ENCODE assay signal across 24 mouse cellular contexts in the genomic region with DNA sequence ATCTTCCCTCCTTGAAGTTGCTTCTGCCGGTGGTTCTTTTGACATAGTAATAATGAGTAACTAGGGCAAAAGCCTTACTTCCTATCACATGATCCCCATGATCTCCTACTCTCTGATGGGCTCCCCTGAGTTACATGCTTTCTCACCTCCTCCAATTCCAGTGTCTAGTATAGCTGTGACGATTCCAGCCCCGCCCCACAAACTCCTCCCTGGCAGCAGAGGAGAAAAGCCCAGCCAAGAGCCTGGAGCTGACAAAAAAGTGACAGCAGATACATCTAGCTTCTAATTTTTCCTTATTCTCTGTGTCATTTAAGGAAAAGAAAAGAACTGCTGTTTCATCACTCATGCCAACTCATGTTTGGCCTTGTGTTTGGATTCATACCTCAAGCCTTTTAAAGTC.
A peak's percentile ranks its signal among the peaks of the same experiment; 100 is the strongest.
DNase-seq lines count a peak whose midpoint lies in the region; TF ChIP-seq lines count a peak whose summit lies in the region.
"Had no signal": no experiment of that assay in that cellular context is flagged by ENCODE, and none has a peak within 500 bp of the region (broad histone marks: within the 10 kb centered on the region; RNA-seq: fewer than 3 reads in every experiment).

No protein-coding gene starts in this region.

- H3K27me3 ChIP-seq in limb, embryonic 10.5 days (ENCODE audit: low read depth, poor library complexity, severe bottlenecking): no peaks in the 10 kb centered on the region
- H3K27me3 ChIP-seq: embryonic facial prominence, embryonic 15.5 days; forebrain, embryonic 12.5 days; heart, embryonic 13.5 days; intestine, embryonic 15.5 days; megakaryocyte, embryonic 14.5 days; midbrain, embryonic 12.5 days; neural tube, embryonic 12.5 days had no signal

- no peaks in the 10 kb centered on the region for H3K36me3 ChIP-seq in limb, embryonic 10.5 days
- H3K36me3 ChIP-seq: embryonic facial prominence, embryonic 10.5 days; embryonic facial prominence, embryonic 15.5 days; forebrain, embryonic 12.5 days; intestine, embryonic 15.5 days; midbrain, embryonic 12.5 days; neural tube, embryonic 12.5 days had no signal

- H3K4me3 ChIP-seq in layer of hippocampus, adult 2 months: no peak overlapping the region
- no peak overlapping the region for H3K4me3 ChIP-seq in limb, embryonic 10.5 days
- H3K4me3 ChIP-seq: embryonic facial prominence, embryonic 10.5 days; embryonic facial prominence, embryonic 15.5 days; forebrain, embryonic 12.5 days; heart, embryonic 13.5 days; intestine, embryonic 15.5 days; megakaryocyte, embryonic 14.5 days; midbrain, embryonic 12.5 days; myocyte; neural tube, embryonic 12.5 days had no signal

- no peak for TF ChIP-seq CTCF in layer of hippocampus, adult 2 months (conservative IDR thresholded peaks at IDR 0.05)

- no peaks in the 10 kb centered on the region for H3K9me3 ChIP-seq in limb, embryonic 10.5 days (replicated peaks)
- H3K9me3 ChIP-seq: embryonic facial prominence, embryonic 10.5 days; embryonic facial prominence, embryonic 15.5 days; forebrain, embryonic 12.5 days; heart, embryonic 13.5 days; intestine, embryonic 15.5 days; midbrain, embryonic 12.5 days; neural tube, embryonic 12.5 days had no signal

- H3K4me1 ChIP-seq in limb, embryonic 10.5 days: no peaks in the 10 kb centered on the region
- H3K4me1 ChIP-seq: embryonic facial prominence, embryonic 10.5 days; embryonic facial prominence, embryonic 15.5 days; forebrain, embryonic 12.5 days; intestine, embryonic 15.5 days; megakaryocyte, embryonic 14.5 days; midbrain, embryonic 12.5 days; neural tube, embryonic 12.5 days had no signal

- 83% methylated on average over 3 of the region's 3 CpGs for WGBS in limb, embryonic 10.5 days

- H3K27ac ChIP-seq in layer of hippocampus, adult 2 months: peak overlapping the region; percentile 11; the same call in 1 of the 2 replicates
- H3K27ac ChIP-seq in limb, embryonic 10.5 days: no peak overlapping the region
- H3K27ac ChIP-seq: embryonic facial prominence, embryonic 10.5 days; embryonic facial prominence, embryonic 15.5 days; forebrain, embryonic 12.5 days; heart, embryonic 13.5 days; intestine, embryonic 15.5 days; midbrain, embryonic 12.5 days; neural tube, embryonic 12.5 days had no signal

- DNase-seq in adrenal gland, postnatal 36 days: peak; percentile 3 to 23
- no peak for DNase-seq in adrenal gland, postnatal 4 days (ENCODE audit: low spot score in 2 of 2)
- DNase-seq in layer of hippocampus, adult 2 months (ENCODE audit: low spot score in 2 of 2): no peak
- no peak for DNase-seq in layer of hippocampus, postnatal 36 days
- DNase-seq in ES-CJ7 (ENCODE audit: low read depth, low spot score) (peak; percentile 10), ZHBTc4 (ENCODE audit: low read depth, low spot score) (peak; percentile 46)
- no peak for DNase-seq in limb, embryonic 10.5 days (ENCODE audit: low spot score)
- DNase-seq: cerebellum, adult 2 months; heart, postnatal 10 days; kidney, adult 2 months; kidney, postnatal 36 days; lung, adult 18-20 months; lung, postnatal 4 days; spleen, adult 18-20 months; thymus, postnatal 14 days had no signal

Comparison
In these comparisons a context has a peak if more than half of its experiments do, and no peak if none do; other contexts are left out.
1. DNase-seq: peak in adrenal gland, postnatal 36 days (2 of 2), ES-CJ7 (single experiment) and ZHBTc4 (single experiment); none in adrenal gland, postnatal 4 days (0 of 2), layer of hippocampus, adult 2 months (0 of 2), layer of hippocampus, postnatal 36 days (0 of 2) and limb, embryonic 10.5 days (single experiment).